Mouse (Mus musculus) heart, postnatal 0 days (tissue): Measurements from ENCODE around the gene 5730596B20Rik.

Experiments used
- CTCF ChIP-seq: IDR thresholded peaks from 2 replicates; pipeline ENCODE4 v1.5.1; 2016; ENCODE audit warnings: antibody characterized with exemption, control low read depth, low read depth
- EP300 ChIP-seq: IDR thresholded peaks from 2 replicates; pipeline ENCODE4 v1.6.1; 2016; ENCODE audit warnings: antibody characterized with exemption, low read depth

- TF ChIP-seq CTCF (no peak), EP300 (no peak)
These were observed 23.5 kb downstream of the 5730596B20Rik start for GRCm38 (mm10) chr6:52200751-52201250.
